In genomic region chr7:74529877-74530276, GRCm38 (mm10) we compare ENCODE assay signal across 18 mouse cellular contexts. TPM values are rescaled to one million over a fixed set of nuclear protein-coding genes. Genes with fewer than 3 reads are reported as not detected.
DNase-seq lines count a peak whose midpoint lies in the region; ATAC-seq and TF ChIP-seq lines count a peak whose summit lies in the region.
"Had no signal": no experiment of that assay in that cellular context is flagged by ENCODE, and none has a peak within 500 bp of the region (broad histone marks: within the 10 kb centered on the region; RNA-seq: fewer than 3 reads in every experiment).

No protein-coding gene starts in this region.

- peak overlapping the region; percentile 16; the same call in 1 of the 2 replicates for H3K27ac ChIP-seq in kidney, adult 2 months (ENCODE audit: insufficient read depth, low read depth, low read length)
- H3K27ac ChIP-seq: embryonic facial prominence, embryonic 10.5 days; hindbrain, embryonic 15.5 days; limb, embryonic 12.5 days; liver, embryonic 15.5 days had no signal

- no peak overlapping the region for H3K4me3 ChIP-seq in kidney, adult 2 months (ENCODE audit: insufficient read depth, low read depth, low read length)
- peak overlapping the region; percentile 56 for H3K4me3 ChIP-seq in megakaryocyte, embryonic 14.5 days (replicated peaks)
- H3K4me3 ChIP-seq: embryonic facial prominence, embryonic 10.5 days; erythroblast, embryonic 14.5 days; heart, embryonic 15.5 days; hindbrain, embryonic 15.5 days; limb, embryonic 12.5 days; liver, embryonic 15.5 days had no signal

- no peaks in the 10 kb centered on the region for H3K9me3 ChIP-seq in megakaryocyte, embryonic 14.5 days
- H3K9me3 ChIP-seq: embryonic facial prominence, embryonic 10.5 days; heart, embryonic 15.5 days; hindbrain, embryonic 15.5 days; limb, embryonic 12.5 days; liver, embryonic 15.5 days had no signal

- ATAC-seq in CD4-positive, CD25-positive, alpha-beta regulatory T cell, adult 4 months = peak; percentile 37
- ATAC-seq: forebrain, postnatal 0 days had no signal

- no peak for TF ChIP-seq CTCF in kidney, adult 2 months (conservative IDR thresholded peaks at IDR 0.05; ENCODE audit: insufficient read depth, insufficient read length, low read depth, low read length)

- H3K4me1 ChIP-seq in kidney, adult 2 months (ENCODE audit: control insufficient read depth, insufficient read depth, low read length) = peaks cover 7% of the 10 kb centered on the region
- peaks cover 75% of the 10 kb centered on the region for H3K4me1 ChIP-seq in megakaryocyte, embryonic 14.5 days
- H3K4me1 ChIP-seq: limb, embryonic 12.5 days; liver, embryonic 15.5 days had no signal

- no peaks in the 10 kb centered on the region for H3K27me3 ChIP-seq in kidney, adult 2 months (replicated peaks; ENCODE audit: control insufficient read depth, insufficient read depth, low read length)
- H3K27me3 ChIP-seq in megakaryocyte, embryonic 14.5 days (replicated peaks) = no peaks in the 10 kb centered on the region
- H3K27me3 ChIP-seq: heart, embryonic 15.5 days; hindbrain, embryonic 15.5 days; limb, embryonic 12.5 days; liver, embryonic 15.5 days had no signal

- H3K36me3 ChIP-seq in kidney, adult 2 months (ENCODE audit: control insufficient read depth, insufficient read depth, low read length) = no peaks in the 10 kb centered on the region
- H3K36me3 ChIP-seq in megakaryocyte, embryonic 14.5 days (replicated peaks; ENCODE audit: low read length) = no peaks in the 10 kb centered on the region
- H3K36me3 ChIP-seq: embryonic facial prominence, embryonic 10.5 days; heart, embryonic 15.5 days; hindbrain, embryonic 15.5 days; limb, embryonic 12.5 days; liver, embryonic 15.5 days had no signal

- no peak for TF ChIP-seq POLR2A in kidney, adult 2 months (IDR thresholded peaks at IDR 0.05; ENCODE audit: low read depth, low read length)

- WGBS in kidney, adult 2 months = 89% methylated on average over 2 of the region's 2 CpGs

- DNase-seq in kidney, adult 2 months = no peak
- DNase-seq in kidney, postnatal 4 days = no peak
- DNase-seq in CD4-positive helper T cell, adult 2 months (ENCODE audit: low read depth, low spot score) = peak; percentile 43
- no peak for DNase-seq in right cerebral cortex, postnatal 10 days (ENCODE audit: low spot score in 2 of 2)
- DNase-seq in layer of hippocampus, adult 11-12 months (ENCODE audit: low spot score) = no peak
- DNase-seq in adrenal gland, adult (ENCODE audit: inconsistent age in 2 of 2, low spot score in 1 of 2) = no peak
- DNase-seq: cerebellum, postnatal 14 days; forebrain, postnatal 0 days; gastrocnemius, postnatal 10 days; kidney, adult 8-10 months had no signal

RNA-seq across cellular contexts. Expression of gene Slco3a1, which starts 24.7 kb away (rescaled TPM):
- 44.9 and 58.1 TPM in 2 replicates for polyA plus RNA-seq in kidney, adult 2 months (2012; rRNA removed)
- 10 to 100 TPM; 16.7 to 18.0 TPM for polyA plus RNA-seq in CD4-positive, CD25-positive, alpha-beta regulatory T cell, adult 4 months (2017; shearing (Covaris generic))
- polyA plus RNA-seq in megakaryocyte, embryonic 14.5 days (2012; ENCODE audit: insufficient read depth, low replicate concordance) = 9.0 and 9.4 TPM in 2 replicates
